Comparison of ENCODE assay signal across 26 mouse cellular contexts in the genomic region with DNA sequence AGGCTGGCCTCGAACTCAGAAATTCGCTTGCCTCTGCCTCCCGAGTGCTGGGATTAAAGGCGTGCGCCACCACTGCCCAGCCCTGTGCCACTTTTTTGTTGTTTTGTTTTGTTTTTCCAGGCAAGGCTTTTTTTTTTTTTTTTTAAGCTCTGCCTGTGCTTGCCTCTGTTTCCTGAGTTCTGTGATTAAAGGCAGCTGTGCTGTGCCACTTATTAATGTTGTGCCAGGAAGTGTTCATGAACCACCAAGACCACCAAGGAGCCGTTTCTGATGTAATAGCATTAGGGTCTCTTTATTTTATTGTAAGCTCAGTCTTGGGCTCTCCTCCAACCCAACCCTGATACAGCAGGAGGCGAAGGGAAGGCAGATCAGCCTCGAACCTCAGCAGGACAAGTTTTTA. TPM values are rescaled to one million over a fixed set of nuclear protein-coding genes. Genes with fewer than 3 reads are reported as not detected.
A peak's percentile ranks its signal among the peaks of the same experiment; 100 is the strongest.
DNase-seq lines count a peak whose midpoint lies in the region; ATAC-seq and TF ChIP-seq lines count a peak whose summit lies in the region.
"Had no signal": no experiment of that assay in that cellular context is flagged by ENCODE, and none has a peak within 500 bp of the region (broad histone marks: within the 10 kb centered on the region; RNA-seq: fewer than 3 reads in every experiment).

No protein-coding gene starts in this region.

- ATAC-seq in common myeloid progenitor, adult 5-6 weeks (replicated peaks; ENCODE audit: low read depth, poor library complexity, severe bottlenecking), result 0 out of 2 replicates have a peak, but pooled peaks have one; percentile 31
- ATAC-seq in midbrain, embryonic 11.5 days (ENCODE audit: low FRiP score), result no peak
- no peak for ATAC-seq in midbrain, postnatal 0 days (ENCODE audit: low FRiP score)
- ATAC-seq: CD4-positive, CD25-positive, alpha-beta regulatory T cell, adult 4 months; forebrain, embryonic 14.5 days; forebrain, embryonic 16.5 days had no signal

- H3K4me2 ChIP-seq in midbrain, embryonic 11.5 days, result no peak overlapping the region
- no peak overlapping the region for H3K4me2 ChIP-seq in midbrain, postnatal 0 days (ENCODE audit: low read depth, low read length, poor library complexity, severe bottlenecking)
- H3K4me2 ChIP-seq: embryonic facial prominence, embryonic 13.5 days; embryonic facial prominence, embryonic 15.5 days; forebrain, embryonic 12.5 days had no signal

- no peak for TF ChIP-seq CTCF in thymus, adult 2 months (IDR thresholded peaks at IDR 0.05; ENCODE audit: borderline replicate concordance, control insufficient read depth, extremely low read depth, insufficient read depth, low read length, poor library complexity)
- no peak for TF ChIP-seq CTCF in midbrain, postnatal 0 days (IDR thresholded peaks at IDR 0.05)

- H3K9ac ChIP-seq in ES-E14 (ENCODE audit: insufficient read depth, low read depth, low read length, poor library complexity, severe bottlenecking), result no peak overlapping the region
- no peak overlapping the region for H3K9ac ChIP-seq in midbrain, embryonic 11.5 days (ENCODE audit: low read length)
- H3K9ac ChIP-seq in midbrain, postnatal 0 days (replicated peaks; ENCODE audit: low read length, poor library complexity, severe bottlenecking), result no peak overlapping the region
- H3K9ac ChIP-seq: embryonic facial prominence, embryonic 13.5 days; embryonic facial prominence, embryonic 15.5 days; forebrain, embryonic 12.5 days had no signal

- H3K4me3 ChIP-seq in thymus, adult 2 months (ENCODE audit: control insufficient read depth, insufficient read depth, low read length), result no peak overlapping the region
- no peak overlapping the region for H3K4me3 ChIP-seq in ES-E14 (ENCODE audit: insufficient read depth in 1 of 2, low read depth in 1 of 2, low read length in 2 of 2, poor library complexity in 1 of 2, severe bottlenecking in 1 of 2)
- no peak overlapping the region for H3K4me3 ChIP-seq in midbrain, embryonic 11.5 days (ENCODE audit: low read depth, low read length)
- H3K4me3 ChIP-seq in midbrain, postnatal 0 days (ENCODE audit: low read depth, low read length), result no peak overlapping the region
- H3K4me3 ChIP-seq: embryonic facial prominence, embryonic 13.5 days; embryonic facial prominence, embryonic 15.5 days; erythroblast, embryonic 14.5 days; forebrain, embryonic 10.5 days; forebrain, embryonic 12.5 days had no signal

- DNase-seq in thymus, adult 2 months, result no peak
- DNase-seq in thymus, postnatal 25 days, result no peak
- no peak for DNase-seq in ES-E14 (ENCODE audit: low read depth, low spot score)
- no peak for DNase-seq in midbrain, embryonic 11.5 days (ENCODE audit: low spot score, missing footprints)
- no peak for DNase-seq in cerebellum, adult 9-11 months
- no peak for DNase-seq in midbrain, postnatal 0 days (ENCODE audit: low spot score)
- DNase-seq: adrenal gland, adult 8-10 months; adrenal gland, postnatal 14 days; adrenal gland, postnatal 36 days; B cell, adult 2 months; cerebellum, adult 11 months; cerebellum, adult 18-20 months; cerebellum, adult 8-10 months; cerebellum, postnatal 10 days; cerebellum, postnatal 25 days; embryo, embryonic 11 days had no signal

- H3K27ac ChIP-seq in thymus, adult 2 months (ENCODE audit: control insufficient read depth, insufficient read depth, low read length), result peak overlapping the region; percentile 75
- H3K27ac ChIP-seq in ES-E14 (ENCODE audit: insufficient read depth, low read depth, low read length, poor library complexity, severe bottlenecking), result no peak overlapping the region
- no peak overlapping the region for H3K27ac ChIP-seq in midbrain, embryonic 11.5 days (ENCODE audit: low read depth, low read length)
- no peak overlapping the region for H3K27ac ChIP-seq in midbrain, postnatal 0 days (ENCODE audit: low read depth, low read length)
- H3K27ac ChIP-seq: embryonic facial prominence, embryonic 13.5 days; embryonic facial prominence, embryonic 15.5 days; forebrain, embryonic 10.5 days; forebrain, embryonic 12.5 days had no signal

- H3K9me3 ChIP-seq in ES-E14 (ENCODE audit: control insufficient read depth, insufficient read depth, low read depth, low read length), result no peaks in the 10 kb centered on the region
- no peaks in the 10 kb centered on the region for H3K9me3 ChIP-seq in midbrain, embryonic 11.5 days (ENCODE audit: control insufficient read depth, low read length)
- no peaks in the 10 kb centered on the region for H3K9me3 ChIP-seq in midbrain, postnatal 0 days (ENCODE audit: low read length)
- H3K9me3 ChIP-seq: embryonic facial prominence, embryonic 13.5 days; embryonic facial prominence, embryonic 15.5 days; forebrain, embryonic 10.5 days; forebrain, embryonic 12.5 days had no signal

- no peak for TF ChIP-seq POLR2A in thymus, adult 2 months (IDR thresholded peaks at IDR 0.05; ENCODE audit: control insufficient read depth, extremely low read depth, insufficient read depth, low read length, poor library complexity)

- no peaks in the 10 kb centered on the region for H3K27me3 ChIP-seq in thymus, adult 2 months (ENCODE audit: control insufficient read depth, insufficient read depth, low read length)
- no peaks in the 10 kb centered on the region for H3K27me3 ChIP-seq in midbrain, embryonic 11.5 days (ENCODE audit: control insufficient read depth, insufficient read depth, low read length)
- no peaks in the 10 kb centered on the region for H3K27me3 ChIP-seq in midbrain, postnatal 0 days (ENCODE audit: insufficient read depth, low read length)
- H3K27me3 ChIP-seq: CH12.LX; embryonic facial prominence, embryonic 13.5 days; embryonic facial prominence, embryonic 15.5 days; forebrain, embryonic 12.5 days had no signal

- in situ Hi-C loops in ES-E14 (cut with MboI; ENCODE audit: low sequenced_read_pairs in 2 of 2, unreplicated experiment in 2 of 2), result no loop called here

- H3K4me1 ChIP-seq in thymus, adult 2 months (replicated peaks; ENCODE audit: control insufficient read depth, insufficient read depth, low read length), result peaks cover 14% of the 10 kb centered on the region
- 0 out of 4 replicates have a peak, but pooled peaks cover 0 to 1% of the 10 kb centered on the region in 2 experiments for H3K4me1 ChIP-seq in ES-E14 (ENCODE audit: control insufficient read depth in 2 of 2, insufficient read depth in 2 of 2, low read length in 2 of 2, poor library complexity in 1 of 2)
- peaks cover 8% of the 10 kb centered on the region for H3K4me1 ChIP-seq in midbrain, embryonic 11.5 days (ENCODE audit: control insufficient read depth, insufficient read depth, low read length)
- H3K4me1 ChIP-seq in midbrain, postnatal 0 days (ENCODE audit: insufficient read depth, low read length), result peaks cover 5% of the 10 kb centered on the region

- 33% methylated on average over 8 of the region's 8 CpGs for WGBS in thymus, adult 2 months
- WGBS in midbrain, embryonic 11.5 days, result 93% methylated on average over 8 of the region's 8 CpGs
- 80% methylated on average over 8 of the region's 8 CpGs for WGBS in midbrain, postnatal 0 days

- H3K36me3 ChIP-seq in thymus, adult 2 months (ENCODE audit: control insufficient read depth, insufficient read depth, low read length), result no peaks in the 10 kb centered on the region
- H3K36me3 ChIP-seq in ES-E14 (ENCODE audit: control insufficient read depth, insufficient read depth, low read length, poor library complexity, severe bottlenecking), result no peaks in the 10 kb centered on the region
- H3K36me3 ChIP-seq in midbrain, embryonic 11.5 days (ENCODE audit: control insufficient read depth, insufficient read depth, low read length), result no peaks in the 10 kb centered on the region
- no peaks in the 10 kb centered on the region for H3K36me3 ChIP-seq in midbrain, postnatal 0 days (ENCODE audit: insufficient read depth, low read length)
- H3K36me3 ChIP-seq: embryonic facial prominence, embryonic 15.5 days had no signal

TF ChIP-seq in ES-E14, 5 proteins besides CTCF, POLR2A, EP300 and RAD21:
- TF ChIP-seq MAFK (IDR thresholded peaks at IDR 0.05; ENCODE audit: insufficient read depth, low read depth, low read length) (no peak), ZC3H11A (IDR thresholded peaks at IDR 0.05; ENCODE audit: borderline replicate concordance, low read depth, low read length) (no peak), ZNF384 (IDR thresholded peaks at IDR 0.05; ENCODE audit: low read depth, low read length) (0 out of 2 replicates have a peak, but pooled peaks have one; percentile 18), HCFC1 (IDR thresholded peaks at IDR 0.05; ENCODE audit: borderline replicate concordance, insufficient read depth, low read length) (no peak)
TF ChIP-seq in ES-E14: peak in this region for 1.

RNA-seq across cellular contexts. Expression of gene Nsd2, which starts 7.6 kb away (rescaled TPM):
- 53.3 and 64.8 TPM in 2 replicates for polyA plus RNA-seq in thymus, adult 2 months (2012; rRNA removed)
- total RNA-seq in ES-E14 (2012; rRNA removed), result 31.3 and 39.2 TPM in 2 replicates
- 94.2 and 113 TPM in 2 replicates for total RNA-seq in common myeloid progenitor, adult 5-6 weeks (2017)
- polyA plus RNA-seq in midbrain, embryonic 11.5 days (2014; fragmentation: Nextera tagmentation; extraction: Ambion mirVana), result 115 and 117 TPM in 2 replicates
- 108 and 121 TPM in 2 replicates for total RNA-seq in midbrain, postnatal 0 days (2014; rRNA removed)
- 59.6 and 72.1 TPM in 2 replicates for polyA plus RNA-seq in midbrain, postnatal 0 days (2015; fragmentation: Nextera tagmentation; extraction: Ambion mirVana)

RNA-seq across cellular contexts. Expression of gene Letm1, which starts 45.5 kb away (rescaled TPM):
- 69.5 and 82.9 TPM in 2 replicates for polyA plus RNA-seq in thymus, adult 2 months (2012; rRNA removed)
- total RNA-seq in ES-E14 (2012; rRNA removed), result 36.5 and 49.4 TPM in 2 replicates
- 22.3 and 23.9 TPM in 2 replicates for total RNA-seq in common myeloid progenitor, adult 5-6 weeks (2017)
- polyA plus RNA-seq in midbrain, embryonic 11.5 days (2014; fragmentation: Nextera tagmentation; extraction: Ambion mirVana), result 38.0 and 49.3 TPM in 2 replicates
- 44.1 and 61.7 TPM in 2 replicates for total RNA-seq in midbrain, postnatal 0 days (2014; rRNA removed)
- polyA plus RNA-seq in midbrain, postnatal 0 days (2015; fragmentation: Nextera tagmentation; extraction: Ambion mirVana), result 78.2 and 83.4 TPM in 2 replicates
